Mouse (Mus musculus) layer of hippocampus, postnatal 25 days (tissue): ENCODE measurements around the gene Tmem220. TPM values are rescaled to one million over a fixed set of nuclear protein-coding genes. Genes with fewer than 3 reads are reported as not detected.
A peak's percentile ranks its signal among the peaks of the same experiment; 100 is the strongest.

Source experiments
- DNase-seq, 2 experiments: peaks; one replicate each; pipeline ENCODE4 v3.0.0; 2022; ENCODE audit warnings: mixed read lengths in 2 of 2, low spot score in 1 of 2; ENCODE audit errors: extremely low spot score in 1 of 2
- total RNA-seq, 2 experiments: library from RNA; stranded (reverse); gene quantifications; 2 replicates each; pipeline ENCODE4 v1.2.3; 2021

Tmem220 gene
- total RNA-seq, 2 experiments from 2014 or later, result 0.52 to 0.66 TPM

DNA sequence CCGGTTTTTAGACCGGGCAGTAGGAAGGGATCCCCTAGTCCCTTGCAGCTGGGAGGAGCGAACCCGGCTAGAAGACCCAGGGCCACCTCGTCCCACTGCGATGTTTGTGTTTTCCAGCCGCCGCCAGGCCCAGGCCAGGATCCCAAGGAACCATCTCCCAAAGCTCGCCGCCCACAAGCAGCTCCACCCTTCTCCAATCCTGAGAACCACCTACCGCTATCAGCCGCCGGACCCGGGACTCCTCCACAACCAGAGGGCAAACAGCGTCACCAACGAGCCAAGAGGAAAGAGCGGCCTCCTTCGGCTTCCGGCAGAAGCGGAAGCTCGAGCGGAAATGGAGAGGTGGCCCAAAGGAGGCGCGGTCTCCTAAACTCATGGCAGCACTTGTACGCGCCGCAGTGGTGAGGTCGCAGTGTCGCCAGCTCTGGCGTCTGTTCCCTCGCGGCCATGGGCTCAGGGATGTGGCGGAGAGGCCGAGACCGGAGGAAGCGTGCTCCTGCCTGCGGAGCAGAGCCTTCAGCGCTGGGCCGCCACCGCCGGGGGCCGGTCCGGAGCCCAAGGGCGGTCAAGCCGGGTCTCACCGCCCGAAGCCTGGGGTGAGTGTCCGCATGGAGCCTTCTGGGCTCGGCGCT, 27.5 kb downstream of the Tmem220 start, which contains the start of the genes Adprm and Sco1:
TSS of gene Adprm (minus strand) at position 274 of the 632 bp plus-strand sequence.
TSS of gene Sco1 (plus strand) at position 350 of the 632 bp plus-strand sequence.
- DNase-seq, result peak; percentile 73 to 77

GRCm38 (mm10) chr11:67054754-67055365, 29.9 kb downstream of the Tmem220 start:
- DNase-seq, result no peak

GRCm38 (mm10) chr11:67061311-67061710, 36.4 kb downstream of the Tmem220 start:
- DNase-seq, result no peak

DNA sequence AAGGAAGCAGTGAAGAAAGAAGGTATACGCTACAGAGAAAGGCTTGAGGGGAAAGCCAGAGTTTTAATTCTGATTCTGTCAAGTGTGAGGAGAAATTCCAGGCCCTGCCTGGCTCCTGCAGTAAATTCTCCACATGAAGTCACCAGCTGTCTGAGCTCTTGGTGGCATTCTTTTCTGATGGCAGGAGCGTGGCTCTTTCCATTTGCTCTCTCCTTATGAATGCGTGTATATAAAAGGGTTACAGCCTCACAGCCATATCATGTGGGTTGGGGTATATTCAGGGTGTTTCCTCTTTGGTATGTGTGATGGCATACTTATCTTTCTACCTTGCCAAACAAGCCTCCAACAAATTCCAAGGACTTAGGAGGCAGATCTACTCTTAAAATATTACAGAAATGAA, 37.8 kb downstream of the Tmem220 start:
- no peak for DNase-seq

DNA sequence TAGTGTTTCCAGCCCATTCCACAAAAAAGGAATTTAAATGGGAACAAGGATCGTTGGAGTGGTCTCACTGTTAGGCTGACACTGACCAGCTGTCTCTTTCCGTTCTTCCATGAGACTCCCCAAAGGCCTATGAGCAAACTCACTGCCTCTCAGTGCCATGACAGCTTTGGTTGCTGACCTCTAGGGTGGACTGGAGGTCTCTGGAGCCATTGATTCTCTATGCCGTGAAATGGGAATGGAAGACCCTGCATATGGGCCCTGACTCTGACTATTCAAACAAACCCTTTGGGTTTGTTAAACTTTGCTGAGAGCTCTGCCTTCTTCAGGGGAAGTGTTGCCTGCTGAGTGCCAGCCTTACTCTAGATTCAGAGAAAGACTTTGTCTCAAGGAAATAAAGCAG, 42.8 kb downstream of the Tmem220 start:
- DNase-seq, result no peak

GRCm38 (mm10) chr11:67072615-67073130, 47.7 kb downstream of the Tmem220 start:
- no peak for DNase-seq

DNA sequence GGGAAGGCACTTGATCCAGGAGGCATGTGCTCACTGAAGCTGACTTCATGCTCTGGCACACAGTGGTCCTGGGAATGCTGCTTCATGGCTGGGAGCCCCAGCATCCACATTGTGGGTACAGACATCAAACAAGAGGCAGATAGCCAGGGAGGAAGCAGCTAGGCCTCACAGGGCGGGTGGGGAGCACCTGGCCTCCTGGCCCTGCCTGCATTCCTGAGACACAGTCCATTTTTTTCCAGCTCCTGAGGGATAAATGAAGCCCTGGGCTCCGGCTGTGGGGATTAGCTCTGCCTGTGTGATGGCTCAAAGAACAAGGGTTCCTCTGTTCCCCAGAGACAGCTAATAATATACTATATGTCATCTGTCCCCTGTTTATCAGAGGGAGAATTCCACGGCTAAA, 50.1 kb downstream of the Tmem220 start:
- DNase-seq, result no peak

DNA sequence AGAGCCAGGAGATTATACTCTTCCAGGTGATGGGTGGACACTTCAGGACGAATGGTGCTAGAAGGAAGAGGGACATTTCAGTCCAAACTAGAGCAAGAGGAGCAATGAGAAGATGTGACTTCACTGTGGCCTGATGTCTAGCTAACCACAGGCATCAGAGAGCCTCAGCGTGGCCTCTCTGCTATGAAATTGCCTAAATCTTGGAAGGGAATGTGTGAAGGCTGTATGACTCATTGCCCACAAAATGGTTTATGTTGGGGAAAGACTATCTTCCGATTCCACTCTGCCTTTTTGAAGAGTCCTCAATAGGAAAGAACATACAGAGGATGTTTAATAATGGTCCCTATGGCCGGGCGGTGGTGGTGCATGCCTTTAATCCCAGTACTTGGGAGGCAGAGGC, 51.8 kb downstream of the Tmem220 start:
- no peak for DNase-seq

DNA sequence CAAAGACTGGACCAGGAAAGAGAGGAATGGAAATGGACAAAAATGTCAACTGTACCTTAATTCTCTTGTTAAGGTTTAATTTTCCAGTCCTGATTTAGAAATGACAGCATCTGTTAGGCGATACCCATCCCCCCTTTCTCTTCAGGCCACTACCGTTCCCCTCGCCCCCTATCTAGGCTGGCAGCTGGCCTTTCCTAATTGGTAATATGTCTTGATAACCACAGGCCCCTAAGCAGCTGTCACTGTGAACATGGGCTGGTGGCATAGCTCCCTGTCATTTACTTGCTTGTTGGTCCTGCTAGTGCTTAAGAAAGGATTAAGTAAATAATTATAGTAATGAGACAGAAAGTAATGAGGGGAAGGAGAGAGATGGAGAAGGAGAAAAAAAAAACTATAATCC, 52.5 kb downstream of the Tmem220 start:
- DNase-seq, result no peak

GRCm38 (mm10) chr11:67078000-67078399, 53.0 kb downstream of the Tmem220 start, which contains the start of gene Myh3:
Gene Myh3 (plus strand): TSS chr11:67078300.
- no peak for DNase-seq

DNA sequence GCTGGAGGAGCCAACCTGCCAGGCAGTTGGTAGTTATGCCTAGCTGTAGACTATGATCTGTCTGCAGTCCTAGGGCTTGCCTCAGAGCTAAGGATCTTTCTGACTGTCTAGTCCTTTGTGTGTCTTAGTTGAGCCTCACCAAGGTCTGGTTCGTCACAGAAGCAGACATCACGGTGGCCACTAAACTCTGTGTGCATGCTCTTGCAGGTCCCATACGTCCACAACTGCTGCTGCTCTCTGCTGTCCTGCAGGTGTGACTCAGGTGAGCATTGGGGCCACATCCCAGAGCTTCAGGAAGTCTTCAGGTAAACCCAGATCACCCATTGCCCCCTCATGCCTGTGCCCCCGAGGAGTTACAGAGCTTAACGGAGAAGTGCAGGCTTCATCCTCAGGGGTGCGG, 53.9 kb downstream of the Tmem220 start:
- DNase-seq, result no peak

DNA sequence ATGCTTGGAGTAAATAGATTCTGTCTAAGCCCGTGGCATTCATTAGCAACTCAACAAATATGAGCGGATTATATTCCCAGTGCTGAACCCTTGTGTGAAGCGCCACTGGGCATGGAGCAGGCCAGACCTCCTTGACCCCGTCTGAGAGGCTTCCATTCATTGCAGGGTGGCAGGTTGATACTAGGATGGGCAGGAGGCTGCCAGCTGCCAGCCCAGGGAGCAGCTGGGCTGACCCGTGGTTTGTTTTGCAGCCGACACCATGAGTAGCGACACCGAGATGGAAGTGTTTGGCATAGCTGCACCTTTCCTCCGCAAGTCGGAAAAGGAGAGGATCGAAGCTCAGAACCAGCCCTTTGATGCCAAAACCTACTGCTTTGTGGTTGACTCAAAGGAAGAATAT, 54.8 kb downstream of the Tmem220 start:
- no peak for DNase-seq

DNA sequence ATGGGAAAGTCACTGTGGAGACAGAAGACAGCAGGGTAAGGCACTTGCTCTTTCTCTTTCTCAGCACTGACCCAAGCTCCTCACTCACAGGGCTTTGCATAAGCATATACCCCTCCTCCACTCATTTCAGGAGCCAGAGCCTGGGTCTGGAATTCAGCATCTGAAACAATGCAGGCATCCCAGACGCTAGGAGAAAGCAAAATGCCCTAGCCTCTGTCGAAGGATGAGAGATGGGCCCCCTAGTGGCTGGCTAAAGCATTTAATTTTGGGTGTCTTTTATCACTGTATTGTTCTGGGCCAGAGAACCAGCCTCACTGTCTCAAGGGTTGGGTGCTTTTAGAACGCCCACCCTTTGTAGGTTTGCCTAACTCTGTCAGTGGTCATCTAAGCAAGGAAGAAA, 55.2 kb downstream of the Tmem220 start:
- DNase-seq, result peak in 1 of 2 experiments; percentile 70

DNA sequence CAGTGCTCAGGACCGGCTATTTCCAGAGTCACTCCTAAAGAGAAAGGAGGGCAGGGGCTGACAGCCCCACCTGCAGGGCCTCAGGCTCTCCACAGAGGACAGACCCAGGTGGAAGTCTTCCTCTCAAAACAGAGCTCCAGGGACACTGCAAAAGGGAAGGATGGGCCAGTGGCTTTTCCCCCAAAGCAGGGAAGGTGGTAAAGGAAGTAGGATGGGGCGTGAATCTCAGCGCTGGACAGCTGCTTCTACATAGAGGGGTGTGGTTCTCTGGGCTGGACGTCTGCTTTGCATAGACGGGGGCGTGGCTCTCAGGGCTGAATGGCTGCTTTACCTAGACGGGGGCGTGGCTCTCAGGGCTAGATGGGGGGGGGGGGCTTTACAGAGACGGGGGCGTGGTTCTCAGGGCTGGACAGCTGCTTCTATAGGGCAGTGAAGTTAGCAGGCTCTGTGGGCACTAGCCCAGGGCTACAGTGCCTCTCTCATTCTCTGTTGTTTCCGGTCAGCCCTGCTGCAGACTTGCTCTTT, 56.2 kb downstream of the Tmem220 start:
- DNase-seq, result no peak

DNA sequence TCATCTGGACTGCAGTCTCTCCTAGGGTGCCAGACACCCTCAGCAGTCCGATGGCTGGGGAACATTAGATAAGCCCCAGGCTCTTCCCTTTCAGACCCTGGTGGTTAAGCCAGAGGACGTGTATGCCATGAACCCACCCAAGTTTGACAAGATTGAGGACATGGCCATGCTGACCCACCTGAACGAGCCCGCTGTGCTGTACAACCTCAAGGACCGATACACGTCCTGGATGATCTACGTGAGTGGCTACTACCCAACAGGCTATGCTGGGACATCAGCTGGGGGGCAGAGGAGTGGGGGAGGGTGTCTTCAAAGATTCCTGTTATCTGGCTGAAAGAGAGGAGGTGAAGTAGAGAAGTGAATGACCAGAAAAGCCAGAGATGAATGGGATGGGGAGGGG, 57.2 kb downstream of the Tmem220 start:
- no peak for DNase-seq

DNA sequence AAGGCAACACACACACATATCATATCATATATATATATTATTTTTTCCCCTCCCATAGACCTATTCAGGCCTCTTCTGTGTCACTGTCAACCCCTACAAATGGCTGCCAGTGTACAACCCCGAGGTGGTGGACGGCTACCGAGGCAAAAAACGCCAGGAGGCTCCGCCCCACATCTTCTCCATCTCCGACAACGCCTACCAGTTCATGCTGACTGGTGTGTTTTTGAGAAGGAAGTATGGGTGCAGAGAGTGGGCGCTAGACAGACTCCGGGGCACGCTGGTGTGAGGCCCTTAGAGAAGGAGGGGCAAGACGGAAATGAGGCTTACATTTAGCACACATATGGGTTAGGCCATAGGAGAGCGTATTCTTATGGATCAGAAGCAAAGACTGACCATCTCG, 57.8 kb downstream of the Tmem220 start:
- no peak for DNase-seq

DNA sequence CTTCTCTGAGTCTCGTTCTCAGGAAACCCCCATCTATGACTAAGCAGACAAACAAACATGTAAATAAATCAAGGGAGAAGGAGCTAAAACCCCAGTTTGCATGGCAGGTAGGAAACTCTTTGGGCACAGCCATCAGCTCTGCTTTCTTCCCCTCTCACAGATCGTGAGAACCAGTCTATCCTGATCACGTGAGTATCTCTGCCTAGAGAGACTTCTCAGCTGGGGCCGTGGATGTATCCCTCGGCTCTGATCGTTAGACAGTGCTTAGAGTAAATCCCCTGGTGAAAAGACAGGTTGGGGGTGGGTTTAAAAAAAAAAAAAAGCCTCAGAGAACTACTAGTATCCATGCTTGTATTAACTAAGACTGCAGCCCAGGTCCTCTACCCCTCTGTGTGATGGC, 58.3 kb downstream of the Tmem220 start:
- DNase-seq, result no peak

- no peak for DNase-seq
Observed at GRCm38 (mm10) chr11:67083712-67084340, 58.9 kb downstream of the Tmem220 start.
